Mouse (Mus musculus): ENCODE measurements around the gene Draxin.
"Not testable (repeated sequence)": the region's sequence is repeated elsewhere in the genome, so short reads cannot be mapped to it uniquely, and the experiment has no call there.

Gene Draxin

DNA sequence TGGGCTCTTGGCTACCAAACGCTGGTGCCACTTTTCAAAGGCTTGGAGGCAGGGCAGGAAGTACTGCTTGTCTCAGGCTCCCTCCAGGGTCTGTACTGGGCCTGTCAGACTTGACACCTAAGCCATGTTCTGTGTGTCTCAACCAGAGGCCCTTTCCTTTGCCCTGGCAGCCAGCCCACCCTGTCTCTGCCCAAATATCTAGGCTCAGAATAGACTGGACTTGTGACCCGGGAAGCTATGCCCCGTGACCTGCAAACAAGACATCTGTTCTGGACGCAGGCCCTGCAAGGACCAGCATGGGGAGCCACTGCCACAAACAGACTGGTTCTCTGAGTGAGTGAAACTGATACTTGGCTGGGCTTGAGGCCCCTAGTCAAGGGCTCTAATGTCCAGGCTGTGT, 73.7 kb downstream of the Draxin start:
- DNase-seq (ENCODE audit: low read depth, low spot score), result no peak

DNA sequence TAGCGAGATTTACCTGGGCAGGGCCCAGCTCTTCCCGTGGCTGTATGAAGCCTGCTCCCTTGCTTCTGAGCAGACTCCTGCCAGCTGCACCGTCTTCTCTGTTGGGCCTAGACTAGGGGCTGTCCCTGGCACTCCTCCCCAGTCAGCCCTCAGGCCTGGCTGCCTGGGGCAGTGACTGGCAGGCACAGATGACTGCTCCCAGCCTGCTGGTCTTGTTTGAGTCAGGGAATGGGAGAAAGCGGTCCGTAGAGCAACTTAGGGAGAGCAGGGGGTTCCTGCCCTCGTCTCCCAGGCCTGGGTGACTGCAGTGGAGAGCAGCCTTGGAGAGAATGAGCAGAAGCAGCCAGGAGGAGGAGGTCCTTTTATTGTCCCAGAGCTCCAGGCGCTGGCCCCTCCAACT, 74.3 kb downstream of the Draxin start:
- DNase-seq (ENCODE audit: low read depth, low spot score), result no peak

DNA sequence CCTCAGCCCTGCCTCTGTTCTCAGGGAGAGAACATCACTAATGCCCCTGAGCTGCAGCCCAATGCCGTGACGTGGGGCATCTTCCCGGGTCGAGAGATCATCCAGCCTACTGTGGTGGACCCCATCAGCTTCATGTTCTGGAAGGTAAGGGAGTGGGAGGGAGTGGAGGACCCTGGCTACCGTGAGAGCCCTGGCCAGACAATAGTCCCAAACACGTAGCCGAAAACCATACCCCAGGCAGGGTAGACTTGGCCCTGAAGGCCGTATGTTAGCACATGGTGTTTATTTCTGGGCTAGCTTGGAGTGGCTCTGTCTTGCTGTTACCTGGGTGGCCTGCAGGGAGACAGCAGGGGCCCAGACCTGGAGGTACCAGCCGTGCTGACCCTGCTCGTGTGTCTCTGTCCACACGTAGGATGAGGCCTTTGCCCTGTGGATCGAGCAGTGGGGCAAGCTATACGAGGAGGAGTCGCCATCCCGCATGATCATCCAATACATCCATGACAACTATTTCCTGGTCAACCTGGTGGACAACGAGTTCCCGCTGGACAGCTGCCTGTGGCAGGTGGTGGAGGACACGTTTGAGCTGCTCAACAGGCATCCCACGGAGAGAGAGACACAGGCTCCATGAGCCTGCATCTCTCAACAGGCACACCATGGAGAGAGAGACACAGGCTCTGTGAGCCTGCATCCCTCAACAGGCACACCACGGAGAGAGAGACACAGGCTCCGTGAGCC, 75.4 kb downstream of the Draxin start:
- no peak for DNase-seq (ENCODE audit: low read depth, low spot score)

DNA sequence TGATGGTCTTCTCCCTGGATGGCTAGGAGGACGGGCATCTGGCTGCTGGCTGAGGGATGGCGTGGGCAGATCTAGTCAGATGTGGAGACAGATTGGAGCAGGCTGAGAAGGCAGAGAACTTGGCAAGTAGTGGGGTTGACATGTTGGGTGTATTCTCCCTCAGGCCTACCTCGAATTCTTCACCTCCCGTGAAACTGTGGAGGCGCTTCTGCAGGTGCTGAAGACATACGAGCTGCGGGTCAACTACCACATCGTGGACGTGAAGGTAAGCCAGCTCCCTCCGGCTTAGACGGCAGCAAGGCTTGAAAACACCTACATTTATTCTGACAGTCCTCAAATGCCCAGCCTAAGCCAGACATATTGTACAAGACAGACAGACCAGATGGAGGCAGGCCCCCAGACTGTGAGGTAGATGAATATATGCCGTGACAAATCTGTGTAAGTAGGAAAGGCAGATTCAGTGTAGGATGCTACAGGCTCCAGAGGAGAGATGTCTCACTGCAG, 77.0 kb downstream of the Draxin start:
- peak; percentile 83 for DNase-seq (ENCODE audit: low read depth, low spot score)

DNA sequence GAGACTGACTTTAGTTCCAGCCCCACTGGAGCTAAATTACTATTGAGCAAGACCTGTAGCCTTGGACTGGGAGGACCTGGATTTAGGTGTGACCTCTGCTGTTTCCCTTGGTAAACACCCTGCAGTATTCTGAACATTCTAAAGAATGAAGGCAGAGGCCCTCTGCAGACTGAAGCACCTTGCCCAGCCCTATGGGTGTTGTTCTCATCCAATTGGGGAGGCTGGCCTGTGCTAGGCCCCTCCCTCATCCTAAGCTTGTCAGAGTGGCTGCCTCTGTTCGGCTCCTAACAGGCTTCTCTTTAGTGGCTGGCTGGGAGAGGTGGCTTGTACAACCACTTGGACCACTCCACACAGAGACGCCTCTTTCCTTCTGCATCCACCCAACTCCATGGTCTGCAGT, 77.5 kb downstream of the Draxin start:
- DNase-seq (ENCODE audit: low read depth, low spot score), result no peak

DNA sequence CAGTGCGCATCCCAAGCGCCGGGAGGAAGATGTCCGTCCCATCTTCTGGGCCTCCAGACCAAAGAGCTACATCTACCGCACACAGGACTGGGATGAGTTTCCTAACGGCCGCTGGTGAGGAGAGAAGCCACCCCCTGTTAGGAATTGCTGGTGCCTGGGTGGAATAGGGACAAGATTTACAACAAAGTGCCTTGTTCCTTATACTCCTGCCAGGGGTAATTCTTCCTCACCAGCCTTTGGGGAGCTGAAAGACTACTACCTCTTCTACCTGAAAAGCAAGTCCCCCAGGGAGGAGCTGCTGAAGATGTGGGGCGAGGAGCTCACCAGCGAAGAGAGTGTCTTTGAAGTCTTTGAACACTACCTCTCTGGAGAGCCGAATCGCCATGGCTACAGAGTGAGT, 78.6 kb downstream of the Draxin start:
- DNase-seq (ENCODE audit: low read depth, low spot score), result no peak

DNA sequence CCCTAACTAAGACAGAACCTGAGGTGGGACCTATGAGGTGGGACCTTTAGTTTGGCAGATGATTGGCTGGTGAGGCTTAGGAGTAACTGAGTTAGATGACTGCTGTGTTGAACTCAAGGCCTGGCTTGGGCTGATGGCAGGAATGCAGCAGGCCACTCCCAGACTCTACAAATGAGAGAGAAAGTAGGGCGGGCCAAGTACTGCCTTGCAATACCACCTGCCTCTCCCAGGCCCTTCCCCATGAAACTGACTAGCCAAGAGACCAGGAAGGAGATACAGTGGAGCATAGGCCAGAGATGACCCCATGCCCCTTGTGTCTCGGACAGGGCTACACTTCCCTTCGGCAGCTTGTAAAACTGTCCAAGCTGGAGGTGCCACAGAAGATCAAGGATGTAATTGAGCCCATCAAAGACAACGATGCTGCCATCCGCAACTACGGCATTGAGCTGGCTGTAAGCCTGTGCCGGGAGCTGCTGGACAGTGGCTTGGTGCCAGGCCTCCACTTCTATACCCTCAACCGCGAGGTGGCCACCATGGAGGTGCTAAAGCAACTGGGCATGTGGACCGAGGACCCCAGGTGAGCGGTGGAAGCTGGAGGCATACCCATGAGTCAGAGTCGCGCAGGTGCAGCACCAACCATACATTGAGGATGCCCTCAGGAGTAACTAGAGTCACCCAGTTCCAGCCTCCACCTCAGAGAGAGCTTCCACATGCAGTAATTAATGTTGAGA, 79.3 kb downstream of the Draxin start:
- DNase-seq (ENCODE audit: low read depth, low spot score), result no peak

DNA sequence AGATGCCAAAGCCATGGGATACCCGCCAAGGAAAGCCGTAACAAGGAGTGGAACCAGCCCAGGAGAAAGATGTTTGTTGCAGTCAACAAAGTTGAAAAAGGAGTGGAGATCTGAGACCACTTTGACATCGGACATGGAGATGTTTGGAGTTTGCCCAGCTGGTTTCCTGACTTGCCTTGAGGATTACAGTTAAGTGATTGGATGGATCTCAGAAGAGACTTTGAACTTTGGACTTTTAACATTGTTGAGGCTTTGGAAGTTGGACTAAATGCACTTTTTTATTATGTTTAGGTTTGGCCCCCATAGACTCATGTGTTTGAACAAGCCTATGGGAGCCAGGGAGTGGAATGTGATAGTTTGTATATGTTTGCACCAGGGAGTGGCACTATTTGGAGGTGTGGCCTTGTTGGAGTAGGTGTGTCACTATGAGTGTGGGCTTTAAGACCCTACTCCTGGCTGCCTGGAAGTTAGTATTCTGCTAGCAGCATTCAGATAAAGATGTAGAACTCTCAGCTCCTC, 80.0 kb downstream of the Draxin start:
- not testable (repeated sequence) for DNase-seq (ENCODE audit: low read depth, low spot score)

All from telencephalon, adult 2 months (tissue).